Mouse (Mus musculus) MEL-GATA-1-ER (cell line): ENCODE data around the gene Tspan9.

Source experiments
- DNase-seq: peaks from one replicate; pipeline ENCODE4 v3.0.0-alpha.2; 2012; ENCODE audit warnings: low read depth; ENCODE audit errors: extremely low read depth

The Tspan9 gene

DNA sequence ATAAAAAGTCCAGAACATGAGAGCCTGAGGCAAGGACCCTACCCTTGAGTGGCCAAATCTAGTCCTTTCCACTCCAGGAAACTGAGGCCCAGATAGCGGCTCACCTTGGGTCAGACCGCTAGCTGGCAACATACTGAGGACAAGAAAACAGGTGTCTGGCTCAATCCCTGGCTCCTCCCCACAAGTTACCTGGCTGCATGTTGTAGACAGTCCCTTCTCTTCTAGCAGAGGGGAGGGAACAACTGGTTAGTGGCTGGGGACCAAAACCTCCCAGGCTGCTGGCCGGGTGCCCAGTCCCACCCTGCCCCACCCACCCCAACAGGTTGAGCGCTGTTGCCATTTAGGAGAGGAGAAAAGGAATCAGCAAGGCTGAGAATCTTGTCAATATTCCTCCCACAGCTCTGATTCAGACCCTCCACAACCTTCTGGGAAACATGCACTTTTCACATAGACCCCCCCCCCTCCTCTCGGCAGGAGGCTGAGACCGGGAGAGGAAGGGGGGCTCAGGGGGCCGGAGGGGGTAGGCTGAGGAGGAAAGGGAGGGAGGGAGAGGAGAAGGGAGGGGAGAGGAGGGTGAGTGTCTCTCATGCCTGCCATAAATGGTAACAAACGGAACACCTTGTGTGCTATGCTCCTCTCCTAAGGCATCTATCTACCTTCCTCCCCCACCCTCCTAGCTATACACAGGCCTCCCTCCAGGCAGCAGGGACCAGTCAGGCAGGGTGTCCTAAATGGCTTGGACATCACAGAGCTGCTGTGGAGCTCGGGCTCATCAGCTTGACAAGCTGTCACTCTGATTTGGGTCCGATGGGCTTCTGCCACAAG lies 122.1 kb downstream of the Tspan9 start:
- DNase-seq, result no peak

DNA sequence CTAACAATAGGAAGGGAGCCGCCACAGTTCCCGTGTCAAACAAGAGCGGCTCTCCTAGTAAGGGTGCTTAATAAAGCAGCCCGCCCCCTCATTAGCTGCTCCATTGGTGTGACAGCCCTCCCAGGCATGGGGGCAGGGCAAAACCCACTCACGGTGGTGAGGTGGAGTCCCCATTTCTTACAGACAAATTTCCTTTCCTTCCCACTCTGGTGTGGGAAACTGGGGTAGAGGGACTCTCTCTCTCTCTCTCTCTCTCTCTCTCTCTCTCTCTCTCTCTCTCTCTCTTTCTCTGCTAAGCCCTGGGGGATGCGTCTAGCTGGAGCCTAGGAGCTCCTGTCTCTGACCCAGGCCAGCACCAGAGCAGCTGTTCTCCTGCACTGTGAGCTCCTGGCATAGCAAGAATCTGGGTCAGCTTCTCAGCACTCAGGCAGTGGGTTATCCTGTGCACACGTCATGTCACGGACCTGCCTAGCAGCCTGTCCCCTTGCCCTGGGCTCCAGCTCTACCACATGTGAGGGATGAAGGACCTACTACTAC lies 122.8 kb downstream of the Tspan9 start:
- DNase-seq, result no peak

DNA sequence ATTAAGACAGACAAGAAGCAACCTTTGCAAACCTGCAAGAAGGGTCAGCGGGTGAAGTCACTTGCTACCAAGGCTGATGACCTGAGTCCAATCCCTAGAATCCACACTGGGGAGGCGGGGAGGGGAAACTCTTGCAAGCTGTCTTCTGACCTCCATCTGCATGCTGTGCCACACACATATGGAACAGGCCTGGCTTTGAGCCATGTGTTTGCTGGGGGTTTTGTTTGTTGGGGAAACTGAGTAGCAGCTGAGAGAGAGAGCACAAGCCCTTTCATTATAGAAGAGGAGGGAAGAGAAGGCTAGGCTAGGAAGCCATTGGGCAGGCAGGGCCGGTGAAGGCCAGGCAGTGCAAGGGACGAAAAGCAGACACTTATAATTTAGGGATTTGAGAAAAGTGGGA lies 123.3 kb downstream of the Tspan9 start:
- DNase-seq, result no peak

GRCm38 (mm10) chr6:128019119-128019518 lies 124.3 kb downstream of the Tspan9 start:
- no peak for DNase-seq

DNA sequence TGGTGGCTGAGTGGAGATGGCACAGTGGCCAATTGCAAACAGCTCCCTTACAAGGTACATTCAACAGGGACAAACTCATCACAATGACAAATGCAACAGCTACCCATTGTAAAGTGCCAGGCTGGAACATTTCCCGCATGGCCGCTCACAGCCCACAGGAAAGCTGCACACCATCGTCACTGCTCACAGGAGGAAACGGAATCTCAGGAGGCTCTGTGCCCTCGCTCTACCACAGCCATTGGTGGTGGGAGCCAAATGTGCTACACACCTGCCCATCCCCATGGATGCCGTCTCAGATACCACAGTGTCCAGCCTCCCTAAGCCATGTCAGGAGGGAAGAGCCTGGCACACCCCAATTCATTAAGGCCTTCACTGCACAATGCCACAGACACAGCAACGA lies 128.1 kb downstream of the Tspan9 start:
- no peak for DNase-seq

DNA sequence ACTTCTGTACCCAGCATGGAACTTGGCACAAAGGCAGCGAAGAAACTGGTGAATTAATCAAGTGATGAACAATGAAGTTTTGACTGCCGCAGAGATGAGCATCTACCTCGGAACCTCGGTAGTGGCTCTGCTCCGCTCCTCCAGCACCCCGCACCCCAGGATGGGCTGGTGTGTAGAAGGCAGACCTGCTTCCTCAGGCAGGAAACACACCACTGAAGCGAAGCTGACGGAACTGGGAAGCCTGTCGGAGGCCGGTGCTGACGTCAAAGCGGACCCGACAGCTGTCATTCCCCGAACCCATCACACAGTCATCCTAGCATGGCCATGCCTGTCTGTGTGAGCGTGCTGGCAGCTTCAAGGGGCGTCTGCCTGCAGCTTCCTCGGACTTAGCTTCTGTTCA lies 131.6 kb downstream of the Tspan9 start:
- no peak for DNase-seq

GRCm38 (mm10) chr6:128011071-128011477 lies 132.3 kb downstream of the Tspan9 start:
- no peak for DNase-seq

DNA sequence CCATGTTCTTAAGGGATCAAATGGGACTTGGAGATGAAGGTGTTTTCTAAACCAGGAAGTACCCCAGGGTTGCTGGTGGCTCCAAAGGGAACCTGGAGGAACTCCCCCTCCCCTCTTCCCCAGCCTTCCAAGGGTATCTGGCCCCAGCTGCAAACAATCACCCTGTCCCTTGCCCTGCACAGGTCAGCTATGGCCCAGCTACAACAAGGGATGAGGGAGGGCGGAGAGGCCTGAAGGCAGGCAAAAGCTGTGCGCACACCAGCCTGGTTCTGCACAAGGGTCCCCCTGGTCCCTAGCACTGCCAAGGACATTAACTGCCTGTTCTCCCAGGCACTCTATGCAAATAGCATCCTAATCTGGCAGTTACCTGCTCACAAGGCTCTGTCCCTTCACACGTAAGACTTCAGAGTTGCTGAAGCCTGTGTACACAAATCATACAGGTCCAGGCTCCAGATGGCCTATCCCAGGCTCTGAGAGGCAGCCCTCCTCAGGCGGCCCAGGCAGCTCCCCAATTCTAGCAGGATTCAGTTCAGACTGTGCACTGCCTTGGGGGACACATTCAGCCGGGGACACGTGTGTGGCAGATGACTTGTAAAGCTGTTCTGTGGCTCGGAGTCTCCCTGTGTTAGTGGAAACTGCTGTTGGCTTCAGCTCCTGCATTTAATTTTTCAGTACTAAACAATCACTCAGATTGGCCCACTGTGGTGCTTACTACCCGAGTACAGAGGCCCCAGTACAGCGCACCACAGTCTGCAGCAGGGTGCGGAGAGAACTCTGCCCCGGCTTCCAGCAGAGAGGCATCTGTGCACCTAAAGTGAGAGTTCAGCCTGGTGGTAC lies 133.0 kb downstream of the Tspan9 start:
- DNase-seq, result no peak

GRCm38 (mm10) chr6:128007982-128008562 lies 135.3 kb downstream of the Tspan9 start:
- no peak for DNase-seq

- no peak for DNase-seq
Observed at GRCm38 (mm10) chr6:128007241-128007701, 136.1 kb downstream of the Tspan9 start.

GRCm38 (mm10) chr6:128006156-128006555 lies 137.2 kb downstream of the Tspan9 start:
- DNase-seq, result no peak

DNA sequence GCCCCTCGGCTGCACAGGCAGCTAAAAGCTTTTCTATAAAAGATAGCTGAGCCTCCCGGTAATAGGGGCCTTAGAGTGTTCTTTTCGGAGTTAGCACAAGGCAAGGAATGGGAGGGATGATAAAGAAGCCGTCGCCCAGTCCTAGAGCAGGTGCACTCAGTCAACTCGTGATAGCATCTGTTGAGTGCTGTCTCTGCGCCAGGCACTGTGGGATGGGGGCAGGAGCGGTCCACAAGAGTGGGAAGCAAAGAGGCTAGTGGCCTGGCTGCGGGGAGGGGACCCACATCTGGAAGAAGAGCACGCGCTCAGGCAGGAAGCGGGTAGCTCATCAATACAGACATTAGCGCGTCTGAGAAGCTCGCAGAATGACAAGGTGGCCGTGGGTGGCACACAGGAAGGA lies 138.8 kb downstream of the Tspan9 start:
- DNase-seq, result no peak

DNA sequence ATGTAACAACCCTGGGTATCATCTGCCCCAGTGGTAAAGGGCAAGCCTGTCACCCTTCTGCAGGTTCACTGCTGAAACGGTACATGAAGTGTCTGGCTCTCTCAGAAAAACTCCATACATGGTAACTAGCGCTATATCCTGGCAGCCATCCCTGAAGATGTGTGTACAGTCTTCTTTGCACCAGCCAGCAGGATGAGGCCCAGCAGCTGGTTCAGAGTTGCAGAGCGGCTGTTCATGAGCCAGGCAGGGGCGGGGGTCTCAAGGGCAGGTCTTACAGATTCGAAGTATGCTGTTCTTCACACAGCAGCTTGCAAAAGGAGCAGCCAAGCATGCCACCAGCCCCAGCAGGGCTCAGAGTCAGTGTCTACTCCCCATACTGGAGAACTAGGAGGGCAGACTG lies 139.9 kb downstream of the Tspan9 start:
- DNase-seq, result no peak

- no peak for DNase-seq
Observed at GRCm38 (mm10) chr6:128002667-128003066, 140.7 kb downstream of the Tspan9 start.

DNA sequence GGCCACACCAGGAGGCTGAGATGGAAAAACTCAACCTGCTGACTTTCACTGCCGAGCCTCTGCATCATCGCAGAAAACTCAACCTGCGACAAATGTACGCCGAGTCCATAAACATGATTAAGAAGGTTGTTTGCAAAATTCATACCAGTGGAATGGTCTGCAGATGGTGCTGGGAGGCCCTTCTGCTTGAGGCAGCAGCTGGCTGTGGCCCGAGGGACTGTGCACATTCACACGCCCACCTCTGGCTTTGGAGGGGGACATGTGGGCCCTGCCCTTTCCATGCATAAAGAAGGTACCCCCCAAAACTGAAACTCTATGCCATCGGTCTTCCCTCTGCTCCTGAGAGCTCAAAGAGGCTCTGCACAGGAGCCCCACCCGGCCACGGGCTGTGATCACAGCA lies 141.3 kb downstream of the Tspan9 start:
- DNase-seq, result no peak

DNA sequence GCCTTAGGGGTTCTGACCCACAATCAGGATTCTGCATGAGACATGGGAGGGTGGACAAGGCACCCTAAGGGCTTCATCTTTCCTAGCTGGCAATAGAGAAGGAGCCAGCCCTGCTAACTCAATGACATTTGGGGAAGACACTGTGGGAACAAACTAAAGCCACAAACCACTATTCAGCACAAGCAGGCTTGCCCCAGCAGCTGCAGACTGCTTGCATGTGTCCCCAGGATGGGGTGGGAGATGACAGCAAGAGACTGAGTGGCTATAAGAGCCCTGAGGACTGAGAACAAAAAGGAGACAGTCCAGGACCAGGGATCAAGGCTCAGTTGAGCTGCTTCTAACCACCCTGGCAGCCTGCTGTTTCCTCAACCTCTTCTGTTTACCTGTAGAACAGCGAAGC lies 141.8 kb downstream of the Tspan9 start:
- no peak for DNase-seq

GRCm38 (mm10) chr6:128000777-128001176 lies 142.6 kb downstream of the Tspan9 start:
- no peak for DNase-seq

- DNase-seq, result no peak
Observed at GRCm38 (mm10) chr6:127999118-127999517, 144.3 kb downstream of the Tspan9 start.

DNA sequence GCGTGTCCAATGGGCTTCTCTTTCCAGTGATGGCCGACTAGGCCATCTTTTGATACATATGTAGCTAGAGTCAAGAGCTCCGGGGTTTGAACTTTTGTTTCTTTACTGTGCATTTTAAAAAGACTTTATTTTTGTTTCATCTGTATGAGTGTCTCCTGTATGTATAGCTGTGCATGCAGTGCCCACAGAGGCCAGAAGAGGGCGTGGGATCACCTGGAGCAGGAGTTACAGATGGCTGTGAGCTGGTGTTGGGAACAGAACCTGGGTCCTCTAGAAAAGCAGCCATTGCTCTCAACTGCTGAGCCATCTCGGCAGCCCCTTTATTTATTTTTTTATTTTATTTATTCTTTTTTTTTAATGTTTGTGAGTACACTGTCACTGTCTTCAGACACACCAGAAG lies 146.5 kb downstream of the Tspan9 start:
- no peak for DNase-seq

DNA sequence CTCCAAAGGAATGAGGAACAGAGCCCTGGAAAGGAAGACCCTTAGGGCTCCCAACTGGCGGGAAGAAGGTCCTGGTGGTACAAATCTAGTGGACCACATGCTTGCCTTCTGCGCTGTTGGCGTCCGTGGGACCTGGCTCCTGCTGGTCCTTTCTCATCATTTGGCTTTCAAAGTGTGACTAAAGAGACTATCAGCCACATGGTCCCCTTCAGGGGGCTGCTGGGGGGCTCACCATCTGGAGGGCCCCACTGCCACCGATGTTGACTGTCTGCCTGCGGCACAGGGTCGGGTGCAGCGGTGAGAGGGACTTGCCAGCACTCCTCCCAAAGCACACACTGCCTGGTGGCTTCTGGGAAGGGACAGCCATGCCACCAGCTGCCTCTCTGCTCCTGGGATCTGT lies 150.4 kb downstream of the Tspan9 start:
- no peak for DNase-seq

- DNase-seq, result no peak
Observed at GRCm38 (mm10) chr6:127991509-127992176, 151.8 kb downstream of the Tspan9 start.
